Mouse (Mus musculus) liver, postnatal 0 days (tissue): ENCODE data around the gene Eef1akmt1.

ENCODE experiments used
- CTCF ChIP-seq: sonication (generic); IDR thresholded peaks from 2 replicates; pipeline ENCODE4 v1.5.1; 2016; ENCODE audit warnings: antibody characterized with exemption, low read depth
- EP300 ChIP-seq: IDR thresholded peaks from 2 replicates; pipeline ENCODE4 v1.6.1; 2016; ENCODE audit warnings: antibody characterized with exemption, low read depth, mild to moderate bottlenecking

DNA sequence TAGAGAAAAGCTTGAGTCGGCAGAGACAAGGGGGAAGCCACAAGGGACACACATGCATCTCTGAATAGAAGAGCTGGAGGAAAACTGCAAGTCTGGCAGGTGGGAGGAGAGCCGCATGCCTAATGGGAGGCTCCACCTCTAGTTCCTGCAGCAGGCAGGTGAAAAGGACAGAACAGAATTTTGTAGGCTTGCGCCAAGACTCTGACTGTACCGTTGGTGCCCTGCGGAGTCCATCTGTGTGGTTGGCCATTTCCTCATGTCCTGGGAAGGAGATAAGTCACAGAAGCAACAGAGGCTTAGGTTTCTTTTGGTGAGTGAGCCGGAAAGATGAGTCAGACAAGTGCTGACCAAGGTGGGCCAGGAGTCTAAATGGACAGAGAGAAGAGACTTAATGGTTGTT is 67.7 kb downstream of the Eef1akmt1 start:
- no peak for TF ChIP-seq CTCF
- TF ChIP-seq EP300, result no peak
